Mouse (Mus musculus) heart, adult 2 months (tissue): Measurements from ENCODE around the gene Hspb3. TPM values are rescaled to one million over a fixed set of nuclear protein-coding genes. Genes with fewer than 3 reads are reported as not detected.

Experiments used
- DNase-seq, 2 experiments: peaks; one replicate each; pipeline ENCODE4 v3.0.0; 2021
- H3K27ac ChIP-seq: fragments of 200-600 bp; 2 replicates; pipeline ENCODE4 v1.8.1; 2022
- H3K27me3 ChIP-seq: fragments of 200-500 bp; 2 replicates; pipeline ENCODE4 v1.6.1; 2012; ENCODE audit warnings: mild to moderate bottlenecking, low read length, inconsistent platforms, mixed read lengths; ENCODE audit not compliant: control insufficient read depth, insufficient read depth
- H3K36me3 ChIP-seq: fragments of 200-500 bp; 2 replicates; pipeline ENCODE4 v1.6.1; 2012; ENCODE audit warnings: low read length, inconsistent platforms; ENCODE audit not compliant: control insufficient read depth, insufficient read depth
- H3K4me1 ChIP-seq: fragments of 200-500 bp; 2 replicates; pipeline ENCODE4 v1.6.1; 2011; ENCODE audit warnings: low read length; ENCODE audit not compliant: control insufficient read depth, insufficient read depth
- H3K4me3 ChIP-seq: fragments of 200-600 bp; 2 replicates; pipeline ENCODE4 v1.8.1; 2022
- H3K79me2 ChIP-seq: fragments of 200-500 bp; replicated peaks from 2 replicates; pipeline ENCODE4 v1.6.1; 2012; ENCODE audit warnings: mild to moderate bottlenecking, inconsistent platforms, low read length, moderate library complexity, mixed read lengths; ENCODE audit not compliant: control insufficient read depth, insufficient read depth
- H3K9ac ChIP-seq: fragments of 200-500 bp; 2 replicates; pipeline ENCODE4 v1.6.1; 2012; ENCODE audit warnings: low read depth, mild to moderate bottlenecking, control low read depth, inconsistent platforms, low read length, mixed read lengths
- CTCF ChIP-seq: fragments of 200-600 bp; IDR thresholded peaks from 2 replicates; pipeline ENCODE4 v1.8.1; 2022; ENCODE audit warnings: antibody characterized with exemption, mild to moderate bottlenecking, moderate library complexity
- EP300 ChIP-seq: fragments of 200-500 bp; IDR thresholded peaks from 2 replicates; pipeline ENCODE4 v1.6.1; 2011; ENCODE audit warnings: low read depth, low read length, control low read depth; ENCODE audit not compliant: insufficient read depth
- POLR2A ChIP-seq: fragments of 200-500 bp; IDR thresholded peaks from 2 replicates; pipeline ENCODE4 v1.6.1; 2011; ENCODE audit warnings: mild to moderate bottlenecking, low read depth, low read length, control low read depth; ENCODE audit not compliant: insufficient read depth
- WGBS: fragments of 180-500 bp; shearing (Covaris S2); methylation state at CpG from one replicate; pipeline ENCODE4 v1.1.7; 2018; 5-methylcytosine and 5-hydroxymethylcytosine counted together
- intact Hi-C: fragments of 180-260 bp; cut with DNase I; formaldehyde crosslinking; loops from one replicate; pipeline ENCODE4 v1.15.1; 2025
- polyA plus RNA-seq: library from polyadenylated mRNA; depleted of rRNA; stranded (reverse); fragments of >200 nt; gene quantifications from 2 replicates; pipeline ENCODE4 v1.2.3, GENCODE M21; 2012
- total RNA-seq, 2 experiments: library from RNA; stranded (reverse); gene quantifications; 2 replicates each; pipeline ENCODE4 v1.2.3; 2021

The Hspb3 gene
- total and polyA plus RNA-seq, 3 experiments: 14.2 to 19.6 (median 17.6) TPM

DNA sequence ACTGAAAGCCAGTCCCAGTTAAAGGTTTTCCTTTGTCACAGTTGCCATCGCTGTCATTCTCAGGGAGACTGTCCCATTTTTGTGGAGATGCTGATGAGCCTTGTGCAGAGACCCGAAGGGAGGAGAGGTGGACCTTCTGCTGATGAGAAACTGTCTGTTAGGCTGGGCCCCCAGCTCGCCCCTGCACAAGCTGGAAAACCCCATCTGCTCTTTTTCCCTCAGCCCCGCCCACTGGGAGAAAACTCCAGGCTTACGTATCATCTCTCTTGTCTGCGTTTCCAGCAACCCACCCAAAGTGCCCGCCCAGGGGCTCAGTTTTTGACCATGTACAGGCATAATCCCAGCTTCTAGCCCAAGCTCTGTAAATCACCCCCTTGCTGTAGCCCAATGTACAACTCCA lies 17.2 kb upstream of the Hspb3 start:
- no peak overlapping the region for H3K27ac ChIP-seq
- DNase-seq: no peak
- H3K4me1 ChIP-seq: no peaks in the 10 kb centered on the region
- no peaks in the 10 kb centered on the region for H3K79me2 ChIP-seq
- intact Hi-C loops: no loop called here
- TF ChIP-seq EP300 (no peak), POLR2A (no peak), CTCF (no peak)
- H3K4me3 ChIP-seq: no peak overlapping the region
- H3K36me3 ChIP-seq: no peaks in the 10 kb centered on the region
- 91% methylated on average over 7 of the region's 7 CpGs for WGBS
- H3K9ac ChIP-seq: no peak overlapping the region
- no peaks in the 10 kb centered on the region for H3K27me3 ChIP-seq

DNA sequence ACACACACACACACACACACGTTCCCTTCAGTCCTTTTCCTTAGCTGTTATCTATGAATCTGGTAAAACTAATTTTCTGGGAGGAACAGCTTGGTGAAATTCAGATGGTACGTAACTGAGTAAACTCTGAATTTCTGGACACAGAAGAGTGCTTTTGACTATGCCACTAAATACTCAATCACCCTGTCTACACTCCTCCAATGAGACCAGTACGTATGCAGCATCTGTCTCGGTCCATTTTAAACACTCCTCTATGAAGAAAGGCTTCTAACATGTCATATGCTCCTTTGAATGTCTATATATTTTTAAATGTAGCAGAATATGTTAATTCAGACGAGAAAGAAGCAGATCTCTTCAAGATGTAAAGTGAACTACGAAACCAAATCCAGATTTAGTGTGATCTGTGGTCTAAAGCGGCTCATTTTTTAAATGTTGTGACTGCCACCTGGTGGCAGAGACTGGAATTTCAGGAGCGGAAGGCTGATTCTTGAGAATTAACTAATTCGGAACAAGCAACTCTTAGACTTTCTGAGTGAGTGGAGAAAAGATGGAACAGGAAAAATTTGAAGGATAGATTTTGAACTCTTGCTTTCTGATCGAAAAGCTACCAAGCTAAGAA lies 6.1 kb upstream of the Hspb3 start:
- DNase-seq: peak; percentile 25 to 73
- no peak for TF ChIP-seq EP300
- TF ChIP-seq POLR2A: no peak
- TF ChIP-seq CTCF: peak; percentile 93
- no peaks in the 10 kb centered on the region for H3K4me1 ChIP-seq

DNA sequence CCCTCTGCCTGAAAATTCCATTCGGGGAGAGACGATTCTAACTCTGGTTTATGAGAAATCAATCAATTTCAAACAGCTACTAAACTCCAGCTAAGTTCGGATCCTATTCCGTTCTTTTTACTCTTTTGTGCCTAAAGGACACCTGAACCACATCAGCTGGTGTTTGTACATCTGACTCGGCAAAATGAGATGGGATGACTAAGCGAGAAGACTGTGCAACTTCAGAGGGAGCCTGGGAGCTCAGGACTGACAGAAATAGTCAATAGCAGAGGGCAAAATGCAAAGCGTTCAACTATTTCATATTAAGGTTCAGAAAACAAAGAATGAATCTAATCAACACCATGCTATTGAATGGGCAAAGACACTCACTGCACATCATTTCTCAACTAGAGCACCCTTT lies 407 bp upstream of the Hspb3 start:
- intact Hi-C loops: no loop called here
- no peak for TF ChIP-seq CTCF
- no peak for DNase-seq
- Histone ChIP-seq H3K9ac (no peak overlapping the region), H3K36me3 (no peaks in the 10 kb centered on the region), H3K27me3 (no peaks in the 10 kb centered on the region), H3K4me3 (peak overlapping the region; percentile 51; the same call in 1 of the 2 replicates), H3K79me2 (no peaks in the 10 kb centered on the region), H3K27ac (peak overlapping the region; percentile 82), H3K4me1 (no peaks in the 10 kb centered on the region)
- 67% methylated on average over 7 of the region's 7 CpGs for WGBS

More for the DNA sequence above, 6.1 kb upstream of the Hspb3 start:
- Histone ChIP-seq H3K9ac (no peak overlapping the region), H3K27me3 (no peaks in the 10 kb centered on the region), H3K79me2 (no peaks in the 10 kb centered on the region), H3K36me3 (no peaks in the 10 kb centered on the region), H3K4me3 (no peak overlapping the region), H3K27ac (no peak overlapping the region)
- WGBS: 34% methylated on average over 10 of the region's 10 CpGs
- intact Hi-C loops: loop anchor here (1.0 to 5.0 kb wide), 4 partner anchors 30 to 402 kb away; no protein-coding TSS in a partner anchor

DNA sequence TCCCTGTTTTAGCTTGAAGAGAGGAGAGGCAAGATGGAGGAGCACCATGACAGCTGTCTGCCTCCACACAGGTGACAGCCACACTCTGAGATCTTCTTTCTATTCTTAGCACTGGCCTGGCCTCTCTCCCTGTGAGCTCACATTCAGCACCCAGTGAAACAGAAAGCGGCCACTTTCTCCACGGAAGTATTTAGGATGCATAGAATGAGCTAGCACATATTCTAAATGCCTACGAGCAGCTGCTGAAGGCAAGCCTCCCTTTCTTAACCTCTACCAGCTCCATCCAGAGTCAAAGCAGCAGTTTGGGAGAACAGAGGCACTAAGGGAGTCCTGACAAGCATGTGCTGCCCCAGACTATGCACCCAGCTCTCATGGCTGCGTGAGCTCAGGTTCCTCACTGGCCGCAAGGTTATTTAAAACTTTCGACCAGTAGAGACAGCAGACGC lies 1.6 kb downstream of the Hspb3 start:
- no peaks in the 10 kb centered on the region for H3K36me3 ChIP-seq
- intact Hi-C loops: no loop called here
- peak overlapping the region; percentile 51 for H3K4me3 ChIP-seq
- H3K27me3 ChIP-seq: no peaks in the 10 kb centered on the region
- peak; percentile 30 to 34 for DNase-seq
- H3K4me1 ChIP-seq: no peaks in the 10 kb centered on the region
- H3K9ac ChIP-seq: peak overlapping the region; percentile 26
- H3K27ac ChIP-seq: peak overlapping the region; percentile 82
- WGBS: 56% methylated on average over 7 of the region's 7 CpGs
- no peak for TF ChIP-seq EP300
- TF ChIP-seq POLR2A: no peak
- TF ChIP-seq CTCF: no peak
- no peaks in the 10 kb centered on the region for H3K79me2 ChIP-seq

DNA sequence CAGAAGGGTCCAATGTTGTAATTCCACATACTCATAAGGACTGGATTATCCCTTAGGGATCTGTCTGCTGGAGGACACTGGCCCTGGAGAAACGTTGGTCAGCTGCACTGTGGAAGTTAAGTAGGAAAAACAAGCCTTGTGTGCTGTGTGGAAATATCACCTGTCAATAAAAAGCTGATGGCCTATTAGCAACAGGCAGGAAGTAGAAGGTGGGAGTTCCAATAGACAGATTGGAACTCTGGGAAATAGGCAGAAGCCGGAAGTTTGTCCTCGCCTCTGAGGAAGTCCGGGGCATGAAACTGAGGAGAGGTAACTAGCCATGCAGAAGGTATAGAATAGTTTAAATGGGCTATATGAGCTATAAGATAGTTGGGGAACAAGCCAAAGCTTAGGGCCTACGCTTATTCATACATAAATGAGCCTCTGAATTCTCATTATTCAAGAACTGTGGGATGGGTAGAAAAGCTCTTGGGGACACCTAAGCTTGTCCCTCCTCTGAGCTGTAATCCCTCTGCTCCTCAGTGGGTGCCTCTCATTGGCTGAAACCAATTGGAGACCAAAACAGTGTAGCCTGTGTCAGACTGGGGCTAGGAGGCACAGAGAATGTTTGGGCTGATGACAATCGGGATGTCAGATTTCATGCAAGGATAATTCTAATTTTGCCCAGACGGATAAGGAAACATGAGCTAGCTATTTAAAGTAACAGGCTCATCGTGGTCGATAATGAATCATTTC lies 2.7 kb downstream of the Hspb3 start:
- peak in 1 of 2 experiments; percentile 36 for DNase-seq
- no peaks in the 10 kb centered on the region for H3K4me1 ChIP-seq
- TF ChIP-seq EP300 (no peak), CTCF (no peak), POLR2A (peak; percentile 55; the same call in 1 of the 2 replicates)
- no peak overlapping the region; the same call in 1 of the 2 replicates for H3K9ac ChIP-seq
- H3K36me3 ChIP-seq: no peaks in the 10 kb centered on the region
- intact Hi-C loops: no loop called here
- H3K4me3 ChIP-seq: peak overlapping the region; percentile 51
- peak overlapping the region; percentile 82 for H3K27ac ChIP-seq
- no peaks in the 10 kb centered on the region for H3K27me3 ChIP-seq
- H3K79me2 ChIP-seq: no peaks in the 10 kb centered on the region; the same call in 1 of the 2 replicates
- 51% methylated on average over 9 of the region's 9 CpGs for WGBS

DNA sequence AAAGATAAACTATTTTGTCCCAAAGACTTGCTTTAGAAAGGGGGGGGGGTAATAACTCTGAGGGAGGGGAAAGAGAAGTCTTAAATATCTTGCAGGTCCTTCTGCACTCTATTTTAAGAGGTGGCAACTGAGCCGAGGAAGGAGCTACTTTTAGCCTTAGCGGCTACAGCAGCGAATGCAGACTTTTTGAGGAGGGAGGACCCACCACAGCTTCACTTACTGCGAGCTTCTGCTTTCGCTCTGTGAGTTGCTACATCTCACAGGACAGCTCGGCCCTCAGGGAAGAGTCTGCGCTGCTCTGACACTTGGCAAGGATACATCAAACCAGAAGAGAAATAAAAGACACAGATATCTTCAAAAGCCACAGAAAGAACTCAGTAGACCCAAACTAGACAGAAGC lies 6.3 kb downstream of the Hspb3 start:
- WGBS: 51% methylated on average over 7 of the region's 7 CpGs
- no peak for DNase-seq
- Histone ChIP-seq H3K27me3 (no peaks in the 10 kb centered on the region), H3K9ac (no peak overlapping the region), H3K4me3 (no peak overlapping the region), H3K27ac (no peak overlapping the region; the same call in 1 of the 2 replicates), H3K79me2 (no peaks in the 10 kb centered on the region; the same call in none of the 2 replicates), H3K4me1 (no peaks in the 10 kb centered on the region), H3K36me3 (no peaks in the 10 kb centered on the region)
- TF ChIP-seq POLR2A: no peak
- TF ChIP-seq EP300: no peak
- TF ChIP-seq CTCF: no peak
- intact Hi-C loops: no loop called here
